Mouse (Mus musculus) midbrain, embryonic 15.5 days (tissue): ENCODE results near the gene Gli3. TPM values are rescaled to one million over a fixed set of nuclear protein-coding genes. Genes with fewer than 3 reads are reported as not detected.

Experiments used
- ATAC-seq: fragments of 200-750 bp; cut with Nextera tagmentation; replicated peaks from 2 replicates; pipeline ENCODE4 v1.8.0; 2017; ENCODE audit warnings: moderate TSS enrichment
- H3K27ac ChIP-seq: fragments of 300-500 bp; sonication (generic); 2 replicates; pipeline ENCODE4 v1.5.1; 2015; ENCODE audit warnings: mild to moderate bottlenecking, inconsistent platforms
- H3K27me3 ChIP-seq: fragments of 300-500 bp; sonication (generic); replicated peaks from 2 replicates; pipeline ENCODE4 v1.6.1; 2015; ENCODE audit warnings: inconsistent platforms
- H3K36me3 ChIP-seq: fragments of 300-500 bp; sonication (generic); replicated peaks from 2 replicates; pipeline ENCODE4 v1.6.1; 2015; ENCODE audit warnings: inconsistent platforms
- H3K4me1 ChIP-seq: fragments of 300-500 bp; sonication (generic); 2 replicates; pipeline ENCODE4 v1.6.1; 2015; ENCODE audit warnings: inconsistent platforms
- H3K4me2 ChIP-seq: fragments of 300-500 bp; sonication (generic); 2 replicates; pipeline ENCODE4 v1.6.1; 2015; ENCODE audit warnings: inconsistent platforms, mild to moderate bottlenecking, moderate library complexity
- H3K4me3 ChIP-seq: fragments of 300-500 bp; sonication (generic); 2 replicates; pipeline ENCODE4 v1.5.1; 2015; ENCODE audit warnings: mild to moderate bottlenecking, inconsistent platforms
- H3K9ac ChIP-seq: fragments of 300-500 bp; sonication (generic); 2 replicates; pipeline ENCODE4 v1.6.1; 2015; ENCODE audit warnings: mild to moderate bottlenecking, inconsistent platforms
- H3K9me3 ChIP-seq: fragments of 300-500 bp; sonication (generic); 2 replicates; pipeline ENCODE4 v1.6.1; 2016; ENCODE audit warnings: inconsistent platforms
- WGBS: fragments of 180-500 bp; shearing (Covaris S2); methylation state at CpG from one replicate; pipeline ENCODE4 v1.1.7; 2015; ENCODE audit warnings: mixed read lengths; 5-methylcytosine and 5-hydroxymethylcytosine counted together
- polyA plus RNA-seq: library from polyadenylated mRNA; unstranded; fragments of >200 nt; fragmentation: Nextera tagmentation; extraction: Ambion mirVana; gene quantifications from 2 replicates; pipeline ENCODE4 v1.2.1, GENCODE M21; 2015

The Gli3 gene
- polyA plus RNA-seq, 1 experiment from 2014 or later: 7.7 TPM

DNA sequence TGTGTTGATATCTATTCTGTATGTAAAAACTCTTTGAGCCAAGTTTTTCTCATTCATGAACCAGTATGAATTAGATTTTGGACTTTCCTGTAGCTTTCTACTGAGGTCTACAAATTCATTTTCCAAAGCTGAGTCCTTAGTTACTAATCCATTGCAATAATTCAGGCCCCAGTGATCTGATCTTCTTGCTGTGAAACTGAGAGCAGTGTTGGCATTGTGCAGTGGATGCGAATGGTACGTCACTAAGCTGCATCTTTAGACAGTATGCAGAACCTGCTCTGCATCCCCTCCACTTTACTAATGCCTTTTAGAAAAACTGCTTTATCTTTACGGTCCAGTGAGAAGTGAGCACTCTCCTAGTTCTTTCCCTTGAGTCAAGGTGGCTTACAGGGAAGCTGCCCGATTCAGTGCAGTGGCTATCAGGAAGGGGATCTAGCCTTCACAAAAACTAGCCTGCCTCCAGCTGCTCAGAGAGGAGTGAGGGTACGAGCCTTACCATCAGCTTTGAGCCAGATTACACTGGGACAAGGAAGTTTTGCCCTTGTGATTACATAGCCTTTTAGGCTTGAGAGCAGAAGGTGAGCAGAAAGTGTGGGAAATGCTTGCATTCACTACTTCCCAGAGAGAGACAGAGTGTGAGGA is 155.1 kb downstream of the Gli3 start:
- Histone ChIP-seq H3K27me3 (no peaks in the 10 kb centered on the region), H3K36me3 (no peaks in the 10 kb centered on the region), H3K4me1 (peaks cover 34% of the 10 kb centered on the region), H3K27ac (no peak overlapping the region), H3K4me3 (no peak overlapping the region), H3K4me2 (no peak overlapping the region), H3K9ac (no peak overlapping the region), H3K9me3 (no peaks in the 10 kb centered on the region)
- no peak for ATAC-seq
- WGBS: 28% methylated on average over 5 of the region's 5 CpGs

DNA sequence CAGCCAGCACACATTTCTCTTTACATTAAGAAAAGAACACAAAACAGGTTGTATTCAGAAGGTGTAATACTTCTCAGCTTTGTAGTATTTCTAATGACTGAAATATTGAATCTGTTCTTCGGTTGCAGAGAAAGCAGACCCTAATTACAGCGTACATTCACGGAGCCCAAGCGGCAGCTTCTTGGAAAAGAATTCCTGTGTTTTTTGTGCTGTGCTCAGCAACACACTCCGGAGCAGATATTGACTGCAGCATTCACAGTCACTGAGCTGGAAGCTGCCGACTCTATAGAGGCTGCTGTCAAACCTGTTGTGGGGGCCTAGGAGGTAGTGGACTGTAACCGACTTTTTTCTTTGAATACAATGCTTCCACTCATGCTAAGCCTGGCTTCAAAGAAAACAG is 158.0 kb downstream of the Gli3 start:
- no peak overlapping the region for H3K4me3 ChIP-seq
- no peaks in the 10 kb centered on the region for H3K9me3 ChIP-seq
- no peak overlapping the region for H3K9ac ChIP-seq
- H3K36me3 ChIP-seq: no peaks in the 10 kb centered on the region
- ATAC-seq: peak; percentile 51; the same call in 1 of the 2 replicates
- WGBS: 8% methylated on average over 7 of the region's 7 CpGs
- H3K4me2 ChIP-seq: peak overlapping the region; percentile 23
- no peak overlapping the region for H3K27ac ChIP-seq
- peaks cover 47% of the 10 kb centered on the region for H3K4me1 ChIP-seq
- no peaks in the 10 kb centered on the region for H3K27me3 ChIP-seq

DNA sequence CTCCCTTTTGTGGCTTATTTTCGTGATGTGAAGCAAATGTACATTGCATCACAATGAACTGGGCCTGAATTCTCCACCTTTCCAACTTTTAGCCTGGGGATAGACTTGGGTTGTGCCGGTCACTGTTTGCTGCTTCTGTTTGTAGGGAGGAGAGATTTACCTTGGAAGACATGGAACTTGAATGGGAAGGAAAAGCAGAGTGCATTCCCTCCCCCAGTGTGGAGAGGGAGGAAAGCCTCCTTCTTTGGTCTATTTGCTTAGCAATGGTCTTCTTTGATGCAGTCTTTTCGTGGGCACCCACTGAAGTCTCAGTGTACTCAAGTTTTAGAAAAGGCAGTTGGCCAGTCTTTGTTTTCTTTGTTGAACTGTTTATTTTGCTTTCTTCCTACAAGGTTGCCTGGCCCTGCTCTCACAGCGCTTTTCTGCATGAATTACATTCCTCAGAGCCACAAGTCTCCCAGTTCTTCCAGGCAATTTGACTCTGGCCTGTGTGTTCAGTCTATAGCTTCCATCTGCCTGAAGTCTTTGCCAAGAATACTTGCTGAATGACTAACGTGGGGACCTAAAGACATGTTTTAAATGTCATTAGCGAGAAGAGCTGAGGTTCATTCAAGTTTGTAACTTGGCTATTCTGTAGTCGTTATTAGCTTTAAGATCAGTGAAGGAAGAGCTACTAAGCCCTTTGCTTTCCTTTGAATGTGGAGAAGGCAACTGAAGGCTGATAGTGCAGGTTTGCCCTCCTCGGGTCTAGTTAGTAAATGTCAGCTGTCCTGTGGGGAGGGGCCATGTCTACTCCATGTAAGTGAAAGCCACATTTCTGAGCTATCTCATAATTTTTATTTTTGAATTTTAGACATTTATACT is 161.7 kb downstream of the Gli3 start:
- Histone ChIP-seq H3K27ac (no peak overlapping the region; the same call in 1 of the 2 replicates), H3K27me3 (no peaks in the 10 kb centered on the region), H3K36me3 (no peaks in the 10 kb centered on the region), H3K9me3 (no peaks in the 10 kb centered on the region), H3K4me1 (peaks cover 43% of the 10 kb centered on the region), H3K9ac (no peak overlapping the region), H3K4me2 (no peak overlapping the region), H3K4me3 (no peak overlapping the region)
- WGBS: 15% methylated on average over 8 of the region's 8 CpGs
- ATAC-seq: peak; percentile 57; the same call in 1 of the 2 replicates

DNA sequence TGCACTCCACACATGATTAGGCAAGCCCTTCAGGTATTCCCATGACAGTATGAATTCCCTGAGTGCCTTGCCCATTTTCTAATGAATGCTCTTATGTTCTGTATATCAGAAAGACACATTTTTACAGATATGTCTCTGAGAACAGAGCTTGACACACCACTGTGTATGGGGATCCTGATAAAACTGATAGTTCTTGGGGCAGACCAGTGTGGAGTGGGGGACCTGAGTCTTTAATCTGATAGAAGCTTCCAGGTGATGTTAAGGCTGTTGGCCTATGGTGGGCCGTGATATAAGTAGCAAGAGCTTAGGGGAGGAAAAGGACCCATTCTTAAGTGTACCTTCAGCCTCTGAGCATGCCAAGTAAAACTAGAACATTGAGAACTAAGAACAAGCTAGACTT is 178.5 kb downstream of the Gli3 start:
- Histone ChIP-seq H3K36me3 (no peaks in the 10 kb centered on the region), H3K27me3 (no peaks in the 10 kb centered on the region), H3K4me3 (no peak overlapping the region), H3K9me3 (no peaks in the 10 kb centered on the region), H3K27ac (no peak overlapping the region), H3K4me2 (no peak overlapping the region), H3K4me1 (no peaks in the 10 kb centered on the region), H3K9ac (no peak overlapping the region)
- ATAC-seq: no peak
- 100% methylated on average over 1 of the region's 1 CpGs for WGBS

DNA sequence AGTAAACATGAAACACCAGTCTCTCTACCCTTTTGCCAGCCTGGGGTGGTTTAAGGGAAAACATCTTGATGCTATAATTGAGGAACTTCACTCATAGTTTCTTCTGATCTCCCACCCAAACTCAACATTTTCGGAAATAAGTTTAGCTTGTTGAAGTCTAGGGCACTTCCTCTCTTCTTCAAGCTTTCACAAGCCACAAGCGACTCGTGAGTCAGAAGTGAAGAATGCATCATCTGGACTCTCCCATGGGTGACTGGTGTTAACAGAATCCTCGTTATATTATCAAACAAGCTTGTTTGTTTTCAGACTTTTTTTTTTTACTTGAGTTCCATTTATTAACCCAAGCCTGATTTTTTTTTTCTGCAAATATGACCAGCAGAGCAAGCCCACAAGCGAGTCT is 197.5 kb downstream of the Gli3 start:
- H3K9me3 ChIP-seq: no peaks in the 10 kb centered on the region
- H3K9ac ChIP-seq: no peak overlapping the region
- no peak for ATAC-seq
- no peaks in the 10 kb centered on the region; the same call in 1 of the 2 replicates for H3K4me1 ChIP-seq
- H3K27me3 ChIP-seq: no peaks in the 10 kb centered on the region
- no peaks in the 10 kb centered on the region for H3K36me3 ChIP-seq
- H3K4me3 ChIP-seq: no peak overlapping the region
- H3K4me2 ChIP-seq: no peak overlapping the region
- 90% methylated on average over 5 of the region's 5 CpGs for WGBS
- H3K27ac ChIP-seq: no peak overlapping the region

DNA sequence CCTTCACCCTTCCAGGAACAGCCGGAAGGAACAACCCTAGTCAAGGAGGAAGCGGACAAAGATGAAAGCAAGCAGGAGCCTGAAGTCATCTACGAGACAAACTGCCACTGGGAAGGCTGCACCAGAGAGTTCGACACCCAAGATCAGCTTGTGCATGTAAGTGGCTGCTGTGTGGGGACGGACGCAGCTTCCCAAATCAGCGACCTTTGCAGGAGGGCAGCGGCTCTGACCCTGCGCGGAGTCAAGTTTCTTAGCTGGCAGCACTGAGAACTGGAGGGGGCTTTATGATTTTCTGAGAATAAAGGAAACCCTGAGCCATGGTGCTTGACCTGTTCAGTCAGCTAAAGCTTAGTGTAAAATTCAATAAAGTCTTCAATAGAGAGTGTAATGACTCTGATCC is 199.3 kb downstream of the Gli3 start:
- Histone ChIP-seq H3K4me1 (no peaks in the 10 kb centered on the region; the same call in 1 of the 2 replicates), H3K4me2 (no peak overlapping the region), H3K9me3 (no peaks in the 10 kb centered on the region), H3K36me3 (no peaks in the 10 kb centered on the region), H3K27ac (no peak overlapping the region), H3K27me3 (no peaks in the 10 kb centered on the region), H3K4me3 (no peak overlapping the region), H3K9ac (no peak overlapping the region)
- no peak for ATAC-seq
- WGBS: 58% methylated on average over 10 of the region's 10 CpGs

DNA sequence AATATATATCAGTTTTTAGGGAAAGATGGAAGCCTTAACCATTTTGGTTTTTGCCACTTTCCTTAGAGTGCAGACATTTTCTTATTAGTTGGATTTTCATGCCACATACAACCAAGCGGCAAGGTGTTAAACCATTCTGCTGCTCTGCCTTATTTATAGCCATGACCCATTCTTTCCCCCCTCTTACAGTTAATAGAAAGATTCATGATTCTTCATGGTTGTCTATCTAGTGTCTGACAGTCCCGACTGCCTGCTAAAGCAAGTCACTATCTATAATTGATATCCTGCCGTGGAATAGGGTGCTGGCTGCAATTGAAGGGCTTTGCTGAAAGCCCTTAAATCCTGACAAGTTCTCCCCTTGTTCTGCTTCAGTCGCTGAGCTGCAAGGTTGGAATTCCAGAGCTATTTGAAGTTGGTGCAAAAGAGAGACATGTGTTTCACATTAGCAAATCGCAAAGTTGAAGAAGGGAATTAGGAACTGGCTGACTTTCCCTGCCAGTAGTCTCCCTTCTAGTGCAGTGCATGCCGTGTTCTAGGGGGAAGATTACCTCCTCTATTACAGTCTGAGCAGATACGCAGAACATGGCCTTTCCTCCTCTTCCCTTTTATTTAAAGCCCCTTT is 201.7 kb downstream of the Gli3 start:
- Histone ChIP-seq H3K4me3 (no peak overlapping the region), H3K9ac (no peak overlapping the region), H3K4me1 (no peaks in the 10 kb centered on the region; the same call in 1 of the 2 replicates), H3K27me3 (no peaks in the 10 kb centered on the region), H3K36me3 (no peaks in the 10 kb centered on the region), H3K4me2 (no peak overlapping the region), H3K27ac (no peak overlapping the region), H3K9me3 (no peaks in the 10 kb centered on the region)
- 34% methylated on average over 7 of the region's 7 CpGs for WGBS
- peak; percentile 70 for ATAC-seq

DNA sequence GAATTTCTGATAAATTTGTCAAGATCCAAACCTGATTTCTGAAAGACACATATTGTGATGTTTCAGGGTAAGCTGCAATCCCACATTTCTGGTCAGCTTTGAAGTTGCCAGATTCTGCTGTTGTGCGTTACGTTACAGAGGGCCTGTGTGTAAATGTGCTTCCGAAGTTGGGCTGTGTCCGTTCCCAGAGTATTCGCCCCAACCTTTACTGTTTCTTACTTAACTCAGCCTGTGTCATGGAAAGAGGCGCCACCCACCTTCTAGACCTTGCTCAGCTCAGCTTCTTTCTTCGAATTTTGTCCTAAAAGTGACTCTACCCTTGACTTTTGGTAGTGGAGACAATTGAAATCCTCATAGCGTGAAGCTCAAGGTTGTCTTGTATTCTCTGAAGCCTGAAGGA is 202.5 kb downstream of the Gli3 start:
- H3K27ac ChIP-seq: no peak overlapping the region
- WGBS: 88% methylated on average over 8 of the region's 8 CpGs
- no peaks in the 10 kb centered on the region for H3K9me3 ChIP-seq
- no peaks in the 10 kb centered on the region for H3K36me3 ChIP-seq
- no peak overlapping the region for H3K4me2 ChIP-seq
- H3K9ac ChIP-seq: no peak overlapping the region
- no peak for ATAC-seq
- peaks cover under 1% of the 10 kb centered on the region; the same call in 1 of the 2 replicates for H3K4me1 ChIP-seq
- no peak overlapping the region for H3K4me3 ChIP-seq
- H3K27me3 ChIP-seq: no peaks in the 10 kb centered on the region

DNA sequence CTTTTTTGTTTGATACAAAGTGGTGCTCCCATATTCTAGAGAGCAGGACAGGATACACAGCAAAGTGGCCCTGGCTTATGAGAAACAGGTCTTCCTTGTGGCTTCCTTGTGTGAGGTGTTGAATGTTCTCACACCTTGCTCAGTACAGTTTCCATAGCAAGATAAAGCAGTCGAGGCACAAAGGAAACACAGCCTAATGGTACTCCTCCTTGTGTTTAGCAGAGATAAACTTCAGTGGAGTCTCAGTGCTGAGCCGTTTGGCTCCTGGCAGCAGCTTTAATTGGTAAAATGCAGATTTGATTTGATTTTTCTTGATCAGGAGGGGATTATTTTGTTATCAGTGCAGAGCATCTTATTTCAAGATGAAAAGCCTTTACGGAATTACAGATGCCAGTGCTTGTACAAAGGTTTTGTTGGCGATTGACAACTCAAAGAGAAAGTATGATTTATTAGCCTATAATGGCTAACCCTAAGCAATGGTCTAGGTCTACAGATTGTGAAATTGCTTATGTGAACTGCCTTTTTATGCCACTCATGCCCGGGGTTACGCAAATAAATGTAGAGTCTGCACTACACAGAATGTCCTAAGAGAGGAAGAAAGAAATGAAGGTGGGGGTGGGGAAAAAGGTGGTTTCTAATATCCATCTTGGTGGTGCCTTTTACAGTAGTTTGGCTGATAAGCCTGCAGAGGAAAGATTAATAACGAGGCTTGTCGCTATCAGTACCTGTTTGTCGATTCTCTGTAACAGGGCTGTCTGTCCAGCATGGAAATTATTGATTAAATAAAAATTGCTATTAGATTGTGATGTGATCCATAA is 207.3 kb downstream of the Gli3 start:
- Histone ChIP-seq H3K9ac (no peak overlapping the region), H3K9me3 (no peaks in the 10 kb centered on the region), H3K4me1 (0 out of 2 replicates have a peak, but pooled peaks cover 6% of the 10 kb centered on the region), H3K27me3 (no peaks in the 10 kb centered on the region), H3K36me3 (no peaks in the 10 kb centered on the region), H3K27ac (0 out of 2 replicates have a peak overlapping the region, but pooled peaks have one; percentile 34), H3K4me2 (no peak overlapping the region), H3K4me3 (no peak overlapping the region)
- 60% methylated on average over 9 of the region's 9 CpGs for WGBS
- peak; percentile 74 for ATAC-seq

DNA sequence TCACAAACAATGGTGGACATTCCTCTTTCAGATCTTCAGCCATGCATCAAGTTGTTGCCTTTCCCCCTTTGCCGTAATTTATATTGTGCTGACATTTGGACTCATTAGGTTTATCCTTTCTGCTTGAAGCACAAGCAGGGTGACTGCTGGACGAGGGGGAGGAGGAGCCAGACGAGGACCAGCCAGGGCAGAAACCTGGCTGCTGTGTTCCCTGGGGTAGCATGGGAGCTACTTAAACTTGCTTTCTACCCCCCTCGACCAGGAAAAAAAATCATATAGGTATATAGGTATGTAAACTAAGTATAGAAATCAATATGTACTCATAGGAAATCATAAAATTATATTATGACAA is 207.9 kb downstream of the Gli3 start:
- Histone ChIP-seq H3K27ac (0 out of 2 replicates have a peak overlapping the region, but pooled peaks have one; percentile 34), H3K4me1 (0 out of 2 replicates have a peak, but pooled peaks cover 6% of the 10 kb centered on the region), H3K36me3 (no peaks in the 10 kb centered on the region), H3K27me3 (no peaks in the 10 kb centered on the region), H3K4me3 (no peak overlapping the region), H3K9me3 (no peaks in the 10 kb centered on the region), H3K9ac (no peak overlapping the region), H3K4me2 (no peak overlapping the region)
- WGBS: 47% methylated on average over 4 of the region's 4 CpGs
- ATAC-seq: 0 out of 2 replicates have a peak, but pooled peaks have one; percentile 43

DNA sequence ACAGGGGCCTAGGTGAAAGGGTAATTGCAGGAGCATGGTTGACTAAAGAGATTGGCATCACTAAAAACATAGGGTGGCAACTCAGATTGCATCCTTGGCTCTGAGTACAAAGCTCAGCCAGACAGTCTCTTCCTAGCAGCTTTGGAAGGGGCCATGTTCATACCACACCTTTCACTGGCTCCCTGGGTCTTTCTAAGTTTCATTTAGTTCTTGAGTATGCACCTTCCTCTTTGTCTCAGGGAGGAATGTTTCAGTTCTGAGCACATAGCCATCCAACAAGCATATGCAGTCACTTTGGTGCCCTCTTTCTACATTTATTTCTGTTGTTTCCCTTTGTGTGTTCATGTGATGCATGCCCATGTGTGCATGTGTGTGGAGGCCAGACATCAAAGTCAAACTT is 212.4 kb downstream of the Gli3 start:
- no peak overlapping the region for H3K9ac ChIP-seq
- no peak overlapping the region for H3K4me3 ChIP-seq
- H3K27ac ChIP-seq: no peak overlapping the region

More for the DNA sequence above, 212.4 kb downstream of the Gli3 start:
- H3K27me3 ChIP-seq: no peaks in the 10 kb centered on the region
- H3K4me1 ChIP-seq: 0 out of 2 replicates have a peak, but pooled peaks cover 6% of the 10 kb centered on the region
- no peak for ATAC-seq
- H3K4me2 ChIP-seq: no peak overlapping the region
- no peaks in the 10 kb centered on the region for H3K9me3 ChIP-seq
- no peaks in the 10 kb centered on the region for H3K36me3 ChIP-seq
